Mouse (Mus musculus) embryo, embryonic 11 days (tissue): ENCODE measurements around the gene Golga3.

Experiments used
- DNase-seq: peaks from one replicate; pipeline ENCODE4 v3.0.0-alpha.2; 2015

Gene Golga3

GRCm38 (mm10) chr5:110232346-110232745 lies 55.8 kb downstream of the Golga3 start:
- no peak for DNase-seq

GRCm38 (mm10) chr5:110244091-110244490 lies 67.6 kb downstream of the Golga3 start:
- no peak for DNase-seq

- no peak for DNase-seq
These were observed 90.4 kb downstream of the Golga3 start for GRCm38 (mm10) chr5:110266941-110267340.

- peak; percentile 94 for DNase-seq
These were observed 92.9 kb downstream of the Golga3 start, which contains the start of gene Pgam5 for GRCm38 (mm10) chr5:110269141-110270101. Gene Pgam5 (minus strand): TSS chr5:110269913.

GRCm38 (mm10) chr5:110270242-110270641 lies 93.7 kb downstream of the Golga3 start:
- peak; percentile 0 for DNase-seq

GRCm38 (mm10) chr5:110274147-110274546 lies 97.6 kb downstream of the Golga3 start:
- no peak for DNase-seq

- DNase-seq, result no peak
These were observed 98.3 kb downstream of the Golga3 start for GRCm38 (mm10) chr5:110274846-110275245.
